Mouse (Mus musculus): ENCODE data around the gene Gsk3a.

DNA sequence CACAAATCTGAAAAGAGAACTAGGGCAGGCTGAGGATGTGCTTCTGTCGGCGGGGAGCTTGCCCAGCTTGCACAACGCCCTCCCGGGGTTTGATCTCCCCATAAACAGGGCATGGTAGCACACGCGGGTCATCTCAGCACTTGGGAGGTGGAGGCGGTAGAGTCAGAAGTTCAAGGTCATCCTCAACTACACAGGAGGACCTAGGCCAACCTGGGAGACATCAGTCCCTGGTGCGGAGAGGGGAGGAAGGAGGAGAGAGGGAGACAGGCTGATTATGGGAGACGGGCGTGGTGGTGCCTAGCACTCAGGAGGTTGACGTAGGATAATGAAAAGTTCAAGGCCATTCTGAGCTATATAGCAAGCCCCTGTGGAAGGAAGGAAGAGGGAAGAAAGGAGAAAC is 46.8 kb downstream of the Gsk3a start:
- no peak for TF ChIP-seq CTCF (IDR thresholded peaks at IDR 0.05; ENCODE audit: control insufficient read depth, insufficient read depth, insufficient read length)
- TF ChIP-seq CEBPB (IDR thresholded peaks at IDR 0.05; ENCODE audit: low read depth): no peak
- TF ChIP-seq MYOG (IDR thresholded peaks at IDR 0.05; ENCODE audit: control insufficient read depth, extremely low read depth, insufficient read length): no peak
- TF ChIP-seq MYOD1 (IDR thresholded peaks at IDR 0.05; ENCODE audit: control insufficient read depth, insufficient read length, low read depth): no peak
- TF ChIP-seq USF1 (IDR thresholded peaks at IDR 0.05; ENCODE audit: low read depth): no peak
- no peak for TF ChIP-seq MAX (IDR thresholded peaks at IDR 0.05)
